Mouse (Mus musculus): ENCODE data around the gene Fasn. TPM values are rescaled to one million over a fixed set of nuclear protein-coding genes. Genes with fewer than 3 reads are reported as not detected.
"Not testable (repeated sequence)": the region's sequence is repeated elsewhere in the genome, so short reads cannot be mapped to it uniquely, and the experiment has no call there.

The Fasn gene
- polyA plus RNA-seq, 1 experiment from 2014 or later: 19.9 TPM

- H3K9me3 ChIP-seq (replicated peaks; ENCODE audit: low read length): no peaks in the 10 kb centered on the region
- H3K4me2 ChIP-seq (ENCODE audit: low read length): no peak overlapping the region
- no peaks in the 10 kb centered on the region; the same call in 1 of the 2 replicates for H3K4me1 ChIP-seq (replicated peaks; ENCODE audit: insufficient read depth, low read length)
- peaks cover 47% of the 10 kb centered on the region for H3K36me3 ChIP-seq (ENCODE audit: insufficient read depth, low read length)
- H3K27ac ChIP-seq: no peak overlapping the region
- H3K27me3 ChIP-seq (ENCODE audit: insufficient read depth, low read length): no peaks in the 10 kb centered on the region
- no peak overlapping the region for H3K9ac ChIP-seq (ENCODE audit: low read depth, low read length)
- no peak for TF ChIP-seq CTCF (IDR thresholded peaks at IDR 0.05; ENCODE audit: low read depth)
- no peak for DNase-seq (ENCODE audit: low spot score)
- WGBS: 93% methylated on average over 9 of the region's 9 CpGs
- no peak overlapping the region for H3K4me3 ChIP-seq (replicated peaks; ENCODE audit: low read depth, low read length)
- ATAC-seq (replicated peaks; ENCODE audit: low FRiP score, low read depth): no peak
Observed at GRCm38 (mm10) chr11:120792652-120793051, 31.7 kb downstream of the Fasn start.

GRCm38 (mm10) chr11:120789810-120790209, 34.5 kb downstream of the Fasn start:
- no peak; the same call in 1 of the 2 replicates for TF ChIP-seq CTCF (IDR thresholded peaks at IDR 0.05; ENCODE audit: low read depth)
- H3K4me1 ChIP-seq (replicated peaks; ENCODE audit: insufficient read depth, low read length): peaks cover 6% of the 10 kb centered on the region; the same call in 1 of the 2 replicates
- ATAC-seq (replicated peaks; ENCODE audit: low FRiP score, low read depth) (no peak), DNase-seq (ENCODE audit: low spot score) (no peak)
- H3K27ac ChIP-seq: no peak overlapping the region
- no peak overlapping the region for H3K4me2 ChIP-seq (ENCODE audit: low read length)
- no peak overlapping the region for H3K4me3 ChIP-seq (replicated peaks; ENCODE audit: low read depth, low read length)
- peaks cover 60% of the 10 kb centered on the region for H3K36me3 ChIP-seq (ENCODE audit: insufficient read depth, low read length)
- H3K27me3 ChIP-seq (ENCODE audit: insufficient read depth, low read length): no peaks in the 10 kb centered on the region
- no peaks in the 10 kb centered on the region for H3K9me3 ChIP-seq (replicated peaks; ENCODE audit: low read length)
- no peak overlapping the region for H3K9ac ChIP-seq (ENCODE audit: low read depth, low read length)
- WGBS: 77% methylated on average over 3 of the region's 3 CpGs

GRCm38 (mm10) chr11:120789355-120789754, 35.0 kb downstream of the Fasn start:
- Histone ChIP-seq H3K4me3 (replicated peaks; ENCODE audit: low read depth, low read length) (no peak overlapping the region), H3K36me3 (ENCODE audit: insufficient read depth, low read length) (peaks cover 60% of the 10 kb centered on the region), H3K27me3 (ENCODE audit: insufficient read depth, low read length) (no peaks in the 10 kb centered on the region), H3K9ac (ENCODE audit: low read depth, low read length) (no peak overlapping the region), H3K4me2 (ENCODE audit: low read length) (no peak overlapping the region), H3K27ac (no peak overlapping the region), H3K4me1 (replicated peaks; ENCODE audit: insufficient read depth, low read length) (peaks cover 7% of the 10 kb centered on the region; the same call in 1 of the 2 replicates), H3K9me3 (replicated peaks; ENCODE audit: low read length) (no peaks in the 10 kb centered on the region)
- TF ChIP-seq CTCF (IDR thresholded peaks at IDR 0.05; ENCODE audit: low read depth): no peak
- DNase-seq (ENCODE audit: low spot score) (no peak), ATAC-seq (replicated peaks; ENCODE audit: low FRiP score, low read depth) (no peak)
- 84% methylated on average over 4 of the region's 4 CpGs for WGBS

- H3K9ac ChIP-seq (ENCODE audit: low read depth, low read length); DNase-seq (ENCODE audit: low spot score); H3K27ac ChIP-seq; H3K4me3 ChIP-seq (replicated peaks; ENCODE audit: low read depth, low read length); H3K9me3 ChIP-seq (replicated peaks; ENCODE audit: low read length); H3K4me1 ChIP-seq (replicated peaks; ENCODE audit: insufficient read depth, low read length); H3K27me3 ChIP-seq (ENCODE audit: insufficient read depth, low read length); H3K4me2 ChIP-seq (ENCODE audit: low read length): not testable (repeated sequence)
- H3K36me3 ChIP-seq (ENCODE audit: insufficient read depth, low read length): peaks cover 60% of the 10 kb centered on the region
- WGBS: 61% methylated on average over 9 of the region's 10 CpGs
- ATAC-seq (replicated peaks; ENCODE audit: low FRiP score, low read depth): peak; percentile 50
Observed at GRCm38 (mm10) chr11:120788460-120788859, 35.9 kb downstream of the Fasn start.

GRCm38 (mm10) chr11:120785145-120785544, 39.2 kb downstream of the Fasn start:
- DNase-seq (ENCODE audit: low spot score) (no peak), ATAC-seq (replicated peaks; ENCODE audit: low FRiP score, low read depth) (no peak)
- Histone ChIP-seq H3K9ac (ENCODE audit: low read depth, low read length) (peak overlapping the region; percentile 78), H3K9me3 (replicated peaks; ENCODE audit: low read length) (no peaks in the 10 kb centered on the region), H3K27ac (no peak overlapping the region), H3K27me3 (ENCODE audit: insufficient read depth, low read length) (no peaks in the 10 kb centered on the region), H3K4me2 (ENCODE audit: low read length) (peak overlapping the region; percentile 96), H3K36me3 (ENCODE audit: insufficient read depth, low read length) (peaks cover 29% of the 10 kb centered on the region), H3K4me1 (replicated peaks; ENCODE audit: insufficient read depth, low read length) (peaks cover 10% of the 10 kb centered on the region; the same call in 1 of the 2 replicates), H3K4me3 (replicated peaks; ENCODE audit: low read depth, low read length) (peak overlapping the region; percentile 86)
- TF ChIP-seq CTCF (IDR thresholded peaks at IDR 0.05; ENCODE audit: low read depth): no peak
- WGBS: 33% methylated on average over 9 of the region's 9 CpGs

- H3K9ac ChIP-seq (ENCODE audit: low read depth, low read length): peak within 1 kb of the TSS; percentile 78
- H3K4me3 ChIP-seq (replicated peaks; ENCODE audit: low read depth, low read length): peak within 1 kb of the TSS; percentile 86
- H3K27ac ChIP-seq: peak within 1 kb of the TSS; percentile 80
- no peak for TF ChIP-seq CTCF (IDR thresholded peaks at IDR 0.05; ENCODE audit: low read depth)
- peak within 1 kb of the TSS; percentile 96 for H3K4me2 ChIP-seq (ENCODE audit: low read length)
- H3K36me3 ChIP-seq (ENCODE audit: insufficient read depth, low read length): peaks cover 20% of the 10 kb centered on the region
- WGBS: under 1% methylated on average over 89 of the region's 107 CpGs
- H3K4me1 ChIP-seq (replicated peaks; ENCODE audit: insufficient read depth, low read length): peaks cover 10% of the 10 kb centered on the region; the same call in 1 of the 2 replicates
- H3K27me3 ChIP-seq (ENCODE audit: insufficient read depth, low read length): no peaks in the 10 kb centered on the region
- H3K9me3 ChIP-seq (replicated peaks; ENCODE audit: low read length): no peaks in the 10 kb centered on the region
- ATAC-seq (replicated peaks; ENCODE audit: low FRiP score, low read depth): peak; percentile 48
- DNase-seq (ENCODE audit: low spot score): peak; percentile 82
Observed at GRCm38 (mm10) chr11:120784064-120784791, 40.1 kb downstream of the Fasn start, which contains the start of the genes Rfng and Gps1. Gene Rfng (minus strand): TSS chr11:120784207. Gene Gps1 (plus strand): TSS chr11:120784272.

All from kidney, postnatal 0 days (tissue).